Mouse (Mus musculus): Measurements from ENCODE around the gene Cacna2d1. TPM values are rescaled to one million over a fixed set of nuclear protein-coding genes. Genes with fewer than 3 reads are reported as not detected.

The Cacna2d1 gene
- total and polyA plus RNA-seq, 3 experiments: 0.08 to 0.13 TPM; not detected in 1

DNA sequence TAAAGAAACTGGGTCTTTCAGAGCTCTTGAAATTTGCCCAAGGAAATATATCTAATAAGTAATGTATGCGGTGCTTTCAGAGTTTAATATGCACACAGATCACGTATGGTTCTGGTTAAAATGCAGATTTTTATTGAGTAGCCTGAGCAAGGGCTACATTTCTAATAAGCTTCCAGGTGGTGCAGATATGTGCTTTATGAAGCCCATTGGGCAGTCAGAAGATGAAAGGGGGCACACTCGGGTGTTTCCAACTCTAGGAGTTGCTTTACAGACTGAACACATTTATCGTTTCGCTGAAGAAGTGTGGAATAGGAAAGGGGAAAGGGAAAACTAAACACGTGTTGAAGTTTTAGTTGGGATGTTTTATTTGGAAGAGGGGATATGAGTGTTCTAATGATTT is 94.4 kb downstream of the Cacna2d1 start:
- H3K4me3 ChIP-seq (ENCODE audit: control insufficient read depth in 1 of 2, insufficient read depth in 1 of 2, low read depth in 2 of 2, low read length in 2 of 2): no peak overlapping the region
- no peaks in the 10 kb centered on the region for H3K4me1 ChIP-seq (ENCODE audit: control insufficient read depth in 1 of 2, insufficient read depth in 2 of 2, low read length in 2 of 2)
- DNase-seq (ENCODE audit: low read depth, low spot score): no peak
- no peaks in the 10 kb centered on the region for H3K79me2 ChIP-seq (ENCODE audit: control insufficient read depth, insufficient read depth, low read length, poor library complexity)
- no peak for TF ChIP-seq ETS1 (IDR thresholded peaks at IDR 0.05; ENCODE audit: low read depth, low read length)
- TF ChIP-seq SMC3 (IDR thresholded peaks at IDR 0.05; ENCODE audit: low read depth, low read length): no peak
- no peak for TF ChIP-seq MAX (IDR thresholded peaks at IDR 0.05; ENCODE audit: low read length)
- TF ChIP-seq MYB (IDR thresholded peaks at IDR 0.05; ENCODE audit: low read depth, low read length): no peak
- TF ChIP-seq UBTF (IDR thresholded peaks at IDR 0.05; ENCODE audit: borderline replicate concordance, insufficient read depth, low read depth, low read length): no peak
- TF ChIP-seq CHD1 (IDR thresholded peaks at IDR 0.05; ENCODE audit: low read depth, low read length): no peak
- no peak for TF ChIP-seq ZNF384 (IDR thresholded peaks at IDR 0.05; ENCODE audit: low read depth, low read length)
- no peak for TF ChIP-seq ELF1 (IDR thresholded peaks at IDR 0.05; ENCODE audit: low read depth, low read length)
- no peak for TF ChIP-seq GABPA (IDR thresholded peaks at IDR 0.05; ENCODE audit: low read depth, low read length)
- no peak for TF ChIP-seq BHLHE40 (IDR thresholded peaks at IDR 0.05; ENCODE audit: borderline replicate concordance, low read depth, low read length)
- no peak for TF ChIP-seq POLR2A (IDR thresholded peaks at IDR 0.05; ENCODE audit: control insufficient read depth in 1 of 2, insufficient read depth in 1 of 2, low read depth in 1 of 2, low read length in 2 of 2, poor library complexity in 1 of 2)
- TF ChIP-seq USF1 (IDR thresholded peaks at IDR 0.05; ENCODE audit: low read depth, low read length): no peak
- TF ChIP-seq ZKSCAN1 (IDR thresholded peaks at IDR 0.05; ENCODE audit: low read depth, low read length): no peak
- no peak for TF ChIP-seq RAD21 (IDR thresholded peaks at IDR 0.05; ENCODE audit: low read depth, low read length)
- no peak for TF ChIP-seq HCFC1 (IDR thresholded peaks at IDR 0.05; ENCODE audit: low read depth, low read length)
- no peak for TF ChIP-seq MAFK (IDR thresholded peaks at IDR 0.05; ENCODE audit: borderline replicate concordance, low read depth, low read length)
- TF ChIP-seq SIN3A (IDR thresholded peaks at IDR 0.05; ENCODE audit: low read length): no peak
- TF ChIP-seq TCF12 (IDR thresholded peaks at IDR 0.05; ENCODE audit: low read depth, low read length): no peak
- TF ChIP-seq JUND (IDR thresholded peaks at IDR 0.05; ENCODE audit: low read depth, low read length): no peak
- H3K27ac ChIP-seq (ENCODE audit: control insufficient read depth, low read depth, low read length): no peak overlapping the region
- no peak overlapping the region for H3K9ac ChIP-seq (ENCODE audit: control insufficient read depth, low read depth, low read length, poor library complexity, severe bottlenecking)
- H3K9me3 ChIP-seq (replicated peaks; ENCODE audit: insufficient read depth, low read length): no peaks in the 10 kb centered on the region
- no peaks in the 10 kb centered on the region for H3K27me3 ChIP-seq (ENCODE audit: control insufficient read depth in 1 of 2, insufficient read depth in 2 of 2, low read length in 2 of 2)
- no peaks in the 10 kb centered on the region for H3K36me3 ChIP-seq (ENCODE audit: control insufficient read depth in 1 of 2, insufficient read depth in 2 of 2, low read length in 2 of 2)

- H3K79me2 ChIP-seq (ENCODE audit: control insufficient read depth, insufficient read depth, low read length, poor library complexity): no peaks in the 10 kb centered on the region
- no peak for TF ChIP-seq NRF1 (IDR thresholded peaks at IDR 0.05; ENCODE audit: insufficient read depth, low read depth, low read length, poor library complexity, severe bottlenecking)
- TF ChIP-seq SMC3 (IDR thresholded peaks at IDR 0.05; ENCODE audit: low read depth, low read length): no peak
Observed at GRCm38 (mm10) chr5:16029481-16029880, 95.0 kb downstream of the Cacna2d1 start.

More at GRCm38 (mm10) chr5:16029481-16029880, 95.0 kb downstream of the Cacna2d1 start:
- no peak overlapping the region for H3K9ac ChIP-seq (ENCODE audit: control insufficient read depth, low read depth, low read length, poor library complexity, severe bottlenecking)
- no peaks in the 10 kb centered on the region for H3K36me3 ChIP-seq (ENCODE audit: control insufficient read depth in 1 of 2, insufficient read depth in 2 of 2, low read length in 2 of 2)
- DNase-seq (ENCODE audit: low read depth, low spot score): no peak
- H3K27me3 ChIP-seq (ENCODE audit: control insufficient read depth in 1 of 2, insufficient read depth in 2 of 2, low read length in 2 of 2): no peaks in the 10 kb centered on the region
- H3K4me1 ChIP-seq (ENCODE audit: control insufficient read depth in 1 of 2, insufficient read depth in 2 of 2, low read length in 2 of 2): no peaks in the 10 kb centered on the region
- H3K27ac ChIP-seq (ENCODE audit: control insufficient read depth, low read depth, low read length): no peak overlapping the region
- H3K9me3 ChIP-seq (replicated peaks; ENCODE audit: insufficient read depth, low read length): no peaks in the 10 kb centered on the region
- H3K4me3 ChIP-seq (ENCODE audit: control insufficient read depth in 1 of 2, insufficient read depth in 1 of 2, low read depth in 2 of 2, low read length in 2 of 2): no peak overlapping the region
